Mouse (Mus musculus): ENCODE measurements around the gene Grin3b.

Grin3b gene

GRCm38 (mm10) chr10:79933861-79934260 is 36.7 kb upstream of the Grin3b start:
- in situ Hi-C loops (cut with MboI; ENCODE audit: low pct_unique_long_range_greater_than_20kb in 1 of 2, low sequenced_read_pairs in 2 of 2, unreplicated experiment in 1 of 2), result no loop called here

- in situ Hi-C loops (cut with MboI; ENCODE audit: low pct_unique_long_range_greater_than_20kb in 1 of 2, low sequenced_read_pairs in 2 of 2, unreplicated experiment in 1 of 2), result no loop called here
Observed at GRCm38 (mm10) chr10:79934272-79934721, 36.2 kb upstream of the Grin3b start.

- in situ Hi-C loops (cut with MboI; ENCODE audit: low pct_unique_long_range_greater_than_20kb in 1 of 2, low sequenced_read_pairs in 2 of 2, unreplicated experiment in 1 of 2), result no loop called here
Observed at GRCm38 (mm10) chr10:79934794-79935569, 35.5 kb upstream of the Grin3b start.

GRCm38 (mm10) chr10:79936284-79936910 is 34.1 kb upstream of the Grin3b start:
- in situ Hi-C loops (cut with MboI; ENCODE audit: low pct_unique_long_range_greater_than_20kb in 1 of 2, low sequenced_read_pairs in 2 of 2, unreplicated experiment in 1 of 2), result no loop called here

- in situ Hi-C loops (cut with MboI; ENCODE audit: low pct_unique_long_range_greater_than_20kb in 1 of 2, low sequenced_read_pairs in 2 of 2, unreplicated experiment in 1 of 2), result no loop called here
Observed at GRCm38 (mm10) chr10:79936911-79937441, 33.5 kb upstream of the Grin3b start.

GRCm38 (mm10) chr10:79937775-79938526 is 32.6 kb upstream of the Grin3b start:
- in situ Hi-C loops (cut with MboI; ENCODE audit: low pct_unique_long_range_greater_than_20kb in 1 of 2, low sequenced_read_pairs in 2 of 2, unreplicated experiment in 1 of 2), result no loop called here

GRCm38 (mm10) chr10:79940749-79941148 is 29.8 kb upstream of the Grin3b start:
- in situ Hi-C loops (cut with MboI; ENCODE audit: low pct_unique_long_range_greater_than_20kb in 1 of 2, low sequenced_read_pairs in 2 of 2, unreplicated experiment in 1 of 2), result no loop called here

GRCm38 (mm10) chr10:79942988-79943387 is 27.5 kb upstream of the Grin3b start:
- in situ Hi-C loops (cut with MboI; ENCODE audit: low pct_unique_long_range_greater_than_20kb in 1 of 2, low sequenced_read_pairs in 2 of 2, unreplicated experiment in 1 of 2), result no loop called here

GRCm38 (mm10) chr10:79943471-79943901 is 27.0 kb upstream of the Grin3b start:
- in situ Hi-C loops (cut with MboI; ENCODE audit: low pct_unique_long_range_greater_than_20kb in 1 of 2, low sequenced_read_pairs in 2 of 2, unreplicated experiment in 1 of 2), result no loop called here

GRCm38 (mm10) chr10:79945507-79946234 is 24.8 kb upstream of the Grin3b start:
- in situ Hi-C loops (cut with MboI; ENCODE audit: low pct_unique_long_range_greater_than_20kb in 1 of 2, low sequenced_read_pairs in 2 of 2, unreplicated experiment in 1 of 2), result no loop called here

- in situ Hi-C loops (cut with MboI; ENCODE audit: low pct_unique_long_range_greater_than_20kb in 1 of 2, low sequenced_read_pairs in 2 of 2, unreplicated experiment in 1 of 2), result no loop called here
Observed at GRCm38 (mm10) chr10:79946752-79947322, 23.7 kb upstream of the Grin3b start.

- in situ Hi-C loops (cut with MboI; ENCODE audit: low pct_unique_long_range_greater_than_20kb in 1 of 2, low sequenced_read_pairs in 2 of 2, unreplicated experiment in 1 of 2), result no loop called here
Observed at GRCm38 (mm10) chr10:79947502-79947901, 23.0 kb upstream of the Grin3b start.

- in situ Hi-C loops (cut with MboI; ENCODE audit: low pct_unique_long_range_greater_than_20kb in 1 of 2, low sequenced_read_pairs in 2 of 2, unreplicated experiment in 1 of 2), result no loop called here
Observed at GRCm38 (mm10) chr10:79949873-79950272, 20.6 kb upstream of the Grin3b start.

- in situ Hi-C loops (cut with MboI; ENCODE audit: low pct_unique_long_range_greater_than_20kb in 1 of 2, low sequenced_read_pairs in 2 of 2, unreplicated experiment in 1 of 2), result no loop called here
Observed at GRCm38 (mm10) chr10:79950661-79951060, 19.9 kb upstream of the Grin3b start.

- in situ Hi-C loops (cut with MboI; ENCODE audit: low pct_unique_long_range_greater_than_20kb in 1 of 2, low sequenced_read_pairs in 2 of 2, unreplicated experiment in 1 of 2), result no loop called here
Observed at GRCm38 (mm10) chr10:79953946-79954345, 16.6 kb upstream of the Grin3b start.

- in situ Hi-C loops (cut with MboI; ENCODE audit: low pct_unique_long_range_greater_than_20kb in 1 of 2, low sequenced_read_pairs in 2 of 2, unreplicated experiment in 1 of 2), result no loop called here
Observed at GRCm38 (mm10) chr10:79955691-79956090, 14.8 kb upstream of the Grin3b start.

GRCm38 (mm10) chr10:79956643-79957154 is 13.8 kb upstream of the Grin3b start:
- in situ Hi-C loops (cut with MboI; ENCODE audit: low pct_unique_long_range_greater_than_20kb in 1 of 2, low sequenced_read_pairs in 2 of 2, unreplicated experiment in 1 of 2), result no loop called here
